Mouse (Mus musculus): ENCODE results near the gene Arhgef9. TPM values are rescaled to one million over a fixed set of nuclear protein-coding genes. Genes with fewer than 3 reads are reported as not detected.

Gene Arhgef9
- 1.4 TPM in 1 of 2 replicates, not detected in the other for total RNA-seq (2023)

GRCm38 (mm10) chrX:95196104-95196919 is at the start of gene Arhgef9:
Gene Arhgef9 (minus strand): TSS chrX:95196856.

GRCm38 (mm10) chrX:95026361-95026892 is 170.2 kb downstream of the Arhgef9 start, which contains the start of gene Spin4:
Gene Spin4 (minus strand): TSS chrX:95026682.

Other genes with a start within 250 kb of the Arhgef9 start
- gene Spin4, start 170.2 kb downstream of the Arhgef9 start, total RNA-seq (2023), result not detected in 2 replicates
- 1.2 and 1.6 TPM in 2 replicates for gene Amer1, start 248.0 kb upstream of the Arhgef9 start, total RNA-seq (2023)